Mouse (Mus musculus): ENCODE data around the gene Chaf1a. TPM values are rescaled to one million over a fixed set of nuclear protein-coding genes. Genes with fewer than 3 reads are reported as not detected.
A peak's percentile ranks its signal among the peaks of the same experiment; 100 is the strongest.

Gene Chaf1a
- polyA plus RNA-seq, 1 experiment from 2014 or later, result 39.1 TPM

DNA sequence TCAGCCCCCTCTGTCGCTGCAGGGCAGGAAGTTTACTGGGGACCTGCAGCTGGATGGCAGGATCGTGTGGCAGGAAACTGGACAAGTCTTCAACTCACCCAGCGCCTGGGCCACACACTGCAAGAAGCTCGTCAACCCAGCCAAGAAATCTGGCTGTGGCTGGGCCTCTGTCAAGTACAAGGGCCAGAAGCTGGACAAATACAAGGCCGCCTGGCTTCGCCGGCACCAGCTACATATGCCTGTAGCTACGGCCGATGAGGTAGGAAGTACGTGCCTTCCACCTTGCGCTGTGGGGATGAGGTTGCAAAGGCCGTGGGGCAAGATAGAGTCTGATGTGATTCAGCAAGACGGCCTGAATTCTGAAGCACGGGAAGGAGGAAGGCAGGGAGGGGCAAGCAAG, 30.0 kb upstream of the Chaf1a start:
- 70% methylated on average over 14 of the region's 14 CpGs for WGBS
- peaks cover 36% of the 10 kb centered on the region for H3K4me1 ChIP-seq
- peak overlapping the region; percentile 97; the same call in 1 of the 2 replicates for H3K27ac ChIP-seq

GRCm38 (mm10) chr17:56010681-56011080, 29.6 kb upstream of the Chaf1a start:
- Histone ChIP-seq H3K27me3 (no peaks in the 10 kb centered on the region), H3K27ac (0 out of 2 replicates have a peak overlapping the region, but pooled peaks have one; percentile 97), H3K9ac (peak overlapping the region; percentile 83; the same call in 1 of the 2 replicates), H3K4me2 (peak overlapping the region; percentile 95), H3K4me1 (peaks cover 36% of the 10 kb centered on the region), H3K9me3 (no peaks in the 10 kb centered on the region), H3K36me3 (replicated peaks) (peaks cover 46% of the 10 kb centered on the region), H3K4me3 (replicated peaks) (peak overlapping the region; percentile 78)
- WGBS, result 7% methylated on average over 9 of the region's 9 CpGs
- ATAC-seq (ENCODE audit: low FRiP score), result no peak

More for the DNA sequence above, 30.0 kb upstream of the Chaf1a start:
- peak overlapping the region; percentile 83 for H3K9ac ChIP-seq
- H3K9me3 ChIP-seq, result no peaks in the 10 kb centered on the region
- no peak for ATAC-seq (ENCODE audit: low FRiP score)
- H3K36me3 ChIP-seq (replicated peaks), result peaks cover 42% of the 10 kb centered on the region
- peaks cover 2% of the 10 kb centered on the region; the same call in 1 of the 2 replicates for H3K27me3 ChIP-seq
- peak overlapping the region; percentile 95 for H3K4me2 ChIP-seq
- H3K4me3 ChIP-seq (replicated peaks), result peak overlapping the region; percentile 78

GRCm38 (mm10) chr17:56011441-56011840, 28.8 kb upstream of the Chaf1a start:
- Histone ChIP-seq H3K9me3 (no peaks in the 10 kb centered on the region), H3K27me3 (no peaks in the 10 kb centered on the region), H3K36me3 (replicated peaks) (peaks cover 54% of the 10 kb centered on the region), H3K27ac (no peak overlapping the region), H3K4me1 (peaks cover 36% of the 10 kb centered on the region), H3K4me3 (replicated peaks) (no peak overlapping the region), H3K9ac (peak overlapping the region; percentile 12; the same call in 1 of the 2 replicates), H3K4me2 (no peak overlapping the region)
- 92% methylated on average over 7 of the region's 7 CpGs for WGBS
- no peak for ATAC-seq (ENCODE audit: low FRiP score)

DNA sequence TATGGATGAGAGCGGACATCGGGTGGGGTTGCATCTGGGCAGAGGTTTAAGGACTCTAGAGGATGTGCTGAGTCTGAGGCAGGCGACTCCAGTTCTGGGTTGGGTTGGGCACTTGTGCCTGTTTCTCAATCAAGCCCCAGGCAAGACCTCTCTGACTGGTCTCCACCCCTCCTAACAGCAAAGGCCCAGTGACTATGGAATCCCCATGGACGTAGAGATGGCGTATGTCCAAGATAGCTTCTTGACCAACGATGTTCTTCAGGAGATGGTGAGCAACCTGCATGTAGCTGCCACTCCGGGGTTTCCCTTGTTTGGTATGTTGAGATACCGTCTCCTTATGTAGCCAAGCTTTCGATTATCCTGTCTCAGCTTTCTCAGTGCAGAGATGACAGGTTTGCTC, 24.9 kb upstream of the Chaf1a start:
- peaks cover 86% of the 10 kb centered on the region for H3K36me3 ChIP-seq (replicated peaks)

DNA sequence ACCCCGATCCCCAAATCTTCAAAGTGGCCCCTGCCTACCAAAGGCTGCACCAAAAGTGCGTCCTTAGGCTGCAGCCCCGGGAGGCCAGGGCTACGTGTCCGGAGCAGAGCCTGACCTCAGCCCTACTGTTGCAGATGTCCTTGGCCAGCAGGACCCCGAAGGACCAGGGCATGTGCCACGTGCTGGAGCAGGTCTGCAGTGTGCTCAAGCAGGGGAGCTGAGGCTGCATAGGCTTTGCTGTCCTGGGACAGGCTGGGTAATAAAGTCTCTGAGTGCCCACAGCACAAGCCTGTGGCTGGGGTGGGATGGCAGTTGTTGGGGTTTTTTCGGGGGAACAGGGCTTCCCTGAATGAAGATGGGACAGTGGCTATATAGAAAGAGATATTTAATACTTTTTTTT, 23.9 kb upstream of the Chaf1a start:
- no peaks in the 10 kb centered on the region for H3K27me3 ChIP-seq
- WGBS, result 88% methylated on average over 8 of the region's 8 CpGs
- ATAC-seq (ENCODE audit: low FRiP score), result no peak
- H3K27ac ChIP-seq, result no peak overlapping the region
- no peak overlapping the region for H3K4me2 ChIP-seq
- H3K4me3 ChIP-seq (replicated peaks), result no peak overlapping the region
- H3K4me1 ChIP-seq, result peaks cover 7% of the 10 kb centered on the region; the same call in 1 of the 2 replicates
- H3K9me3 ChIP-seq, result no peaks in the 10 kb centered on the region
- no peak overlapping the region for H3K9ac ChIP-seq
- H3K36me3 ChIP-seq (replicated peaks), result peaks cover 80% of the 10 kb centered on the region

More for the DNA sequence above, 24.9 kb upstream of the Chaf1a start:
- no peaks in the 10 kb centered on the region for H3K27me3 ChIP-seq
- 95% methylated on average over 9 of the region's 9 CpGs for WGBS
- ATAC-seq (ENCODE audit: low FRiP score), result no peak
- peaks cover 18% of the 10 kb centered on the region for H3K4me1 ChIP-seq
- H3K4me3 ChIP-seq (replicated peaks), result no peak overlapping the region
- no peak overlapping the region for H3K4me2 ChIP-seq
- no peaks in the 10 kb centered on the region for H3K9me3 ChIP-seq
- no peak overlapping the region for H3K9ac ChIP-seq
- no peak overlapping the region for H3K27ac ChIP-seq

DNA sequence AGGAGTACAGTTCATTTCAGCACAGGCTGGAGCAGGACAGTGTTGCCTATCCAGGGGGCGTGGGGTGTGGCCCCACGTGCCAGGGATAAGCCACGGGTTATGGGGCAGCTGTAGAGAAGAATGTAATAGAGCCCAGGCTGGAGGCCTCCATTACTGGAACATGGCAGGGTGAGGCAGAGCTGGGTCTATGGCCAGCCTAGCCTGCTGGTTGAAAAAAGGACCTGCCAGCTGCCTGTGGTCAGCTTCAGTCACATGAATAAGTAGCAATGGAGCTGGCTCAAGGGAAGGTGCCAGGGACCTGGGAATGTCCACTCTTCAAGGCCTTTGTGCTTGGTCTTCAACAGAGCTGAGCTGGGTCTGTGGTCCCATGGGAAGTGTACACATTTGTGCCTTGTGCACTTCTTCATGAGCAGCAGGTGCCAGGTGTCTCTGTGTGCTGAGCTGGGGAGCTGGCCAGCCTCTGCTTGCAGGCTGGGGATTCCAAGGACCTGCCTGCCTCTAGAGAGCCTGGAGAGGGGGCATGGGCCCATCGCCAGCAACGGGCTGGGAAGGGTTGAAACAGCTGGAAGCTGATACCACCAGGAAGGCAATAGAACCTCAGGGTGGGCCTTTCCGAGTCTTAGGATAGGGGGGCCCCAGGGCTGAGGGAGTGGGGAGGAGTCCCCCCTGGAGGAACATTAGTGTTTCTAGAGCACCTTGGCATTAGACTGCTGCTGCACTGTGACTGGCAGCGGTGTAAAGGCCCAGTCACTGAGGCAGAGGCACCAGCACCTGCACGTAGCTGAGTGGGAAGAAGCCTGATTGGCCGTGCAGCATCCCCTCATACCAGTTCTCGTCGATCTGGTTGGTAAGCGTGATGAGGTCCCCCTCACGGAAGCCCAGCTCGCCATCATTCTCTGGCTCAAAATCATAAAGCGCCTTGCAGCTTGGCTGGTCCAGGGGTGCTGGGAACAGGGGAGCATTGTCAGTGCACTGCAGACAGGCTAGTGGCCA, 23.1 kb upstream of the Chaf1a start:
- Histone ChIP-seq H3K4me1 (peaks cover 6% of the 10 kb centered on the region; the same call in 1 of the 2 replicates), H3K4me2 (no peak overlapping the region), H3K36me3 (replicated peaks) (peaks cover 73% of the 10 kb centered on the region), H3K4me3 (replicated peaks) (no peak overlapping the region), H3K27ac (0 out of 2 replicates have a peak overlapping the region, but pooled peaks have one; percentile 37), H3K9ac (no peak overlapping the region), H3K9me3 (no peaks in the 10 kb centered on the region), H3K27me3 (no peaks in the 10 kb centered on the region)
- 90% methylated on average over 15 of the region's 15 CpGs for WGBS
- ATAC-seq (ENCODE audit: low FRiP score), result no peak

DNA sequence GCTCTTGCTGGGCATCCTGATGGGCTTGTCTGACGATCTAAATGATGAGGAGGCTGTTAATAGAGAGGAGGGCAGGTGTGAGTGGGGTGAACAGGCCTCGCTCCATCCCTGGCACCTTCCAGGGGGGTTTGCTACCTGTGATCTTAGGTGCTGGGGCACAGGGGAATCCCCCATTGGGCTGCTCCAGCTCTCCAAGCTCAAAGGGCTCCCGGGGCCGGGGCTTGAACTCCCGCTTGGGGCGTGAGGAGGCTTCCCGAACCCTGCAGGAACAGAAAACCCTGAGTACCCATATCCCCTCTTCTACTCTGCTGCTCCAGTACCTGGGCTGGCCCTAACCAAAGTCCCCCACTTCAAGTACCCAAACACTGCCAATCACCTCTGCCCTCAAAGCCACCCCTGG, 22.4 kb upstream of the Chaf1a start:
- Histone ChIP-seq H3K4me2 (no peak overlapping the region), H3K4me1 (peaks cover 11% of the 10 kb centered on the region; the same call in 1 of the 2 replicates), H3K4me3 (replicated peaks) (no peak overlapping the region), H3K27ac (no peak overlapping the region), H3K27me3 (no peaks in the 10 kb centered on the region), H3K9me3 (no peaks in the 10 kb centered on the region), H3K36me3 (replicated peaks) (peaks cover 67% of the 10 kb centered on the region), H3K9ac (no peak overlapping the region)
- 85% methylated on average over 7 of the region's 7 CpGs for WGBS
- ATAC-seq (ENCODE audit: low FRiP score), result no peak

DNA sequence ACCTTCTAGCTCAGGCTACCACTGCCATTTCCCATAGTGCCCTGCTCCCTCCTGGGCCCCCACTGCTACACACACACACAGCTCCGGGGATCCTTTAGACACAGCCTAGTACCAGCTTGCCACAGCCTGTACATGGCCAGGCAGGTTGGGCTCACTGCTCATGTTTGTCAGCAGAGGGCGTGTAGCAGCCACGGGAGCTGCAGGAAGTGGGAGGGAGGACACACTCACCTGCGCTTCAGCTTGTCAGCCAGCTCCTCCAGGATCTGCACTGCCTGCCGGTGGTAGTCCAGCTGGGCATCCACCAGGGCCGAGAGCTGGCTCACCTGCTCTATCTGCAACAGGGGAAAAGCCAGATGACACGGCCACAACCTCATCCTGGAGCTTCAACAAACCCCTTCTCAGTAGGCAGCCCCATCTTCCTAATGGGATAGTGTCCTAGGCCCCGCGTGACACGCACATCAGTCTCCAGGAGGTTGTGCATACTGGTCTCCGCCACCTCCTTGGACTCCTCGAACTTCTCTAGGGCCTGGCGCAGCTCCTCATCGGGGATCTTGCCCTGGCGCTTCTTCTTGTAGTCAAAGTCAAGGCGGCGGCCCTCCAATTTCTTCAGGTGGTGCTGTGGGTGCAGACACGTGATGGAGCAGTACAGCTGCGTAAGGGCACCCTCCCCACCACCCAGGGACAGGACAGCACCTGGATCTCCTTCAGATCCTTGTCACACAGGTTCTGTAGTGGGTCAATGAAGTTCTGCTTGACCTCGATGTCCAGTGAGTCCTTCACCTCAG, 21.7 kb upstream of the Chaf1a start:
- ATAC-seq (ENCODE audit: low FRiP score), result no peak
- Histone ChIP-seq H3K9me3 (no peaks in the 10 kb centered on the region), H3K4me2 (no peak overlapping the region), H3K9ac (no peak overlapping the region), H3K27me3 (no peaks in the 10 kb centered on the region), H3K4me1 (peaks cover 18% of the 10 kb centered on the region; the same call in 1 of the 2 replicates), H3K4me3 (replicated peaks) (no peak overlapping the region), H3K36me3 (replicated peaks) (peaks cover 65% of the 10 kb centered on the region), H3K27ac (peak overlapping the region; percentile 27; the same call in 1 of the 2 replicates)
- 78% methylated on average over 20 of the region's 20 CpGs for WGBS

GRCm38 (mm10) chr17:56020400-56021084, 19.7 kb upstream of the Chaf1a start:
- H3K27ac ChIP-seq, result no peak overlapping the region
- no peaks in the 10 kb centered on the region for H3K9me3 ChIP-seq
- H3K4me1 ChIP-seq, result peaks cover 19% of the 10 kb centered on the region; the same call in 1 of the 2 replicates
- H3K27me3 ChIP-seq, result no peaks in the 10 kb centered on the region
- no peak for ATAC-seq (ENCODE audit: low FRiP score)
- no peak overlapping the region for H3K9ac ChIP-seq
- H3K4me3 ChIP-seq (replicated peaks), result no peak overlapping the region
- WGBS, result 95% methylated on average over 6 of the region's 6 CpGs
- H3K36me3 ChIP-seq (replicated peaks), result peaks cover 51% of the 10 kb centered on the region
- H3K4me2 ChIP-seq, result no peak overlapping the region

DNA sequence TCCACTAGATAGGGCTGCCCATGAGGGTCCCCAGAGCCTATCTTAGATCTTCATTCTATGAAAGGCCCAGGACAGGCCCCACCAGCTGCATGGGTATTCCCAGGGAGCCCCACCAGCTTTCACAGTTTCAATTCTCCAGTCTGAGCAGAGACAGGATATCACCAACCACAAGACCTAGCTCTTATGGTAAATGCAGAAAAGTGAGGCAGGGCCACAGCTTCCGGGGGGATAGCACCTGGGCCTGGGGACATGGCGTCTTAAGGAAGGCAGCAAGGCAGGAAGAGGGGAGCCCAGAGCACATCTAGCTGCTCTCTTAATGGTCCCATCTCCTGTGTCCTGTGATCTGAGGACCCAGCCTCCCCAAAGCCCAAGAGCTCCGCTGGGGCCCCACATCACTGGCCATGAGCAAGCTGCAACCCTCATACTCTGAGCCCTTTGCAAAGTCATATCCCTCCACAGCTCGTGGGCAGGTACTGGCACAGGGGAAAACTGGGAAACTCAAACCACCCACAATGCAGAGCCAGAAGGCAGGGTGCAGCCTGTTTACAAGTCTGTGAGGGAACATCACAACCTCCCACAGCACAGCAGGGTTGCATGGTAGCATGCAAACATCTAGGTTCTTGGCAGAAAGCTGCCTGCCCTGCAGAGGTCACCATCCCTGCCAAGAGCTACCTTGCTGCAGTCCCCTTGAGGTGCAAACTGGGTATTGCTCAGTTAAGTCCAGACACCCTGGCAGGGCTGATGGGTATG, 18.9 kb upstream of the Chaf1a start:
- no peak overlapping the region for H3K27ac ChIP-seq

More for the DNA sequence above, 18.9 kb upstream of the Chaf1a start:
- Histone ChIP-seq H3K4me3 (replicated peaks) (no peak overlapping the region), H3K9ac (no peak overlapping the region), H3K4me1 (peaks cover 19% of the 10 kb centered on the region; the same call in 1 of the 2 replicates), H3K27me3 (no peaks in the 10 kb centered on the region), H3K36me3 (replicated peaks) (peaks cover 43% of the 10 kb centered on the region), H3K4me2 (no peak overlapping the region), H3K9me3 (no peaks in the 10 kb centered on the region)
- no peak for ATAC-seq (ENCODE audit: low FRiP score)
- 87% methylated on average over 4 of the region's 4 CpGs for WGBS
